Mouse (Mus musculus): ENCODE measurements at regions not wholly inside any gene's neighbourhood (a gene's known extent, or its start where the extent isn't known, plus 50 kb on each side); places are given as distances from the start of the nearest gene placed in this dataset.

- DNase-seq (ENCODE audit: low read depth, low spot score): no peak
These were observed 54.7 kb upstream of the Irx5 start for GRCm38 (mm10) chr8:92302694-92303093.

GRCm38 (mm10) chr8:92301029-92301428 is 56.4 kb upstream of the Irx5 start:
- DNase-seq (ENCODE audit: low read depth, low spot score): no peak

GRCm38 (mm10) chr8:92286841-92287811 is 70.3 kb upstream of the Irx5 start:
- DNase-seq (ENCODE audit: low read depth, low spot score): peak; percentile 24

- no peak for DNase-seq (ENCODE audit: low read depth, low spot score)
These were observed 81.7 kb upstream of the Irx5 start for GRCm38 (mm10) chr8:92275755-92276154.

- no peak for DNase-seq (ENCODE audit: low read depth, low spot score)
These were observed 84.7 kb upstream of the Irx5 start for GRCm38 (mm10) chr8:92272726-92273125.

- DNase-seq (ENCODE audit: low read depth, low spot score): no peak
These were observed 85.4 kb upstream of the Irx5 start for GRCm38 (mm10) chr8:92272073-92272472.

GRCm38 (mm10) chr8:92270636-92271035 is 86.8 kb upstream of the Irx5 start:
- no peak for DNase-seq (ENCODE audit: low read depth, low spot score)

GRCm38 (mm10) chr8:92267415-92267814 is 90.0 kb upstream of the Irx5 start:
- no peak for DNase-seq (ENCODE audit: low read depth, low spot score)

- no peak for DNase-seq (ENCODE audit: low read depth, low spot score)
These were observed 97.4 kb upstream of the Irx5 start for GRCm38 (mm10) chr8:92260056-92260455.

GRCm38 (mm10) chr8:92258258-92258657 is 99.2 kb upstream of the Irx5 start:
- no peak for DNase-seq (ENCODE audit: low read depth, low spot score)

- no peak for DNase-seq (ENCODE audit: low read depth, low spot score)
These were observed 104.6 kb upstream of the Irx5 start for GRCm38 (mm10) chr8:92252597-92253375.

GRCm38 (mm10) chr8:92246301-92246700 is 111.1 kb upstream of the Irx5 start:
- no peak for DNase-seq (ENCODE audit: low read depth, low spot score)

- DNase-seq (ENCODE audit: low read depth, low spot score): no peak
These were observed 116.6 kb upstream of the Irx5 start for GRCm38 (mm10) chr8:92240686-92241275.

- no peak for DNase-seq (ENCODE audit: low read depth, low spot score)
These were observed 125.8 kb upstream of the Irx5 start for GRCm38 (mm10) chr8:92231326-92232225.

GRCm38 (mm10) chr8:92229526-92229925 is 127.9 kb upstream of the Irx5 start:
- no peak for DNase-seq (ENCODE audit: low read depth, low spot score)

GRCm38 (mm10) chr8:92224929-92225328 is 132.5 kb upstream of the Irx5 start:
- DNase-seq (ENCODE audit: low read depth, low spot score): no peak

GRCm38 (mm10) chr8:92222992-92223391 is 134.4 kb upstream of the Irx5 start:
- DNase-seq (ENCODE audit: low read depth, low spot score): no peak

GRCm38 (mm10) chr8:92219181-92219890 is 138.1 kb upstream of the Irx5 start:
- no peak for DNase-seq (ENCODE audit: low read depth, low spot score)

GRCm38 (mm10) chr8:92217521-92217920 is 139.9 kb upstream of the Irx5 start:
- no peak for DNase-seq (ENCODE audit: low read depth, low spot score)

- DNase-seq (ENCODE audit: low read depth, low spot score): no peak
These were observed 141.2 kb upstream of the Irx5 start for GRCm38 (mm10) chr8:92216176-92216575.

Measured in embryo, embryonic 11.5 days (tissue).